Mouse (Mus musculus): ENCODE results near the gene Ddx43. TPM values are rescaled to one million over a fixed set of nuclear protein-coding genes. Genes with fewer than 3 reads are reported as not detected.

The Ddx43 gene
- polyA plus RNA-seq (2012; rRNA removed; ENCODE audit: low replicate concordance), result 0.06 TPM in 1 of 2 replicates, not detected in the other

DNA sequence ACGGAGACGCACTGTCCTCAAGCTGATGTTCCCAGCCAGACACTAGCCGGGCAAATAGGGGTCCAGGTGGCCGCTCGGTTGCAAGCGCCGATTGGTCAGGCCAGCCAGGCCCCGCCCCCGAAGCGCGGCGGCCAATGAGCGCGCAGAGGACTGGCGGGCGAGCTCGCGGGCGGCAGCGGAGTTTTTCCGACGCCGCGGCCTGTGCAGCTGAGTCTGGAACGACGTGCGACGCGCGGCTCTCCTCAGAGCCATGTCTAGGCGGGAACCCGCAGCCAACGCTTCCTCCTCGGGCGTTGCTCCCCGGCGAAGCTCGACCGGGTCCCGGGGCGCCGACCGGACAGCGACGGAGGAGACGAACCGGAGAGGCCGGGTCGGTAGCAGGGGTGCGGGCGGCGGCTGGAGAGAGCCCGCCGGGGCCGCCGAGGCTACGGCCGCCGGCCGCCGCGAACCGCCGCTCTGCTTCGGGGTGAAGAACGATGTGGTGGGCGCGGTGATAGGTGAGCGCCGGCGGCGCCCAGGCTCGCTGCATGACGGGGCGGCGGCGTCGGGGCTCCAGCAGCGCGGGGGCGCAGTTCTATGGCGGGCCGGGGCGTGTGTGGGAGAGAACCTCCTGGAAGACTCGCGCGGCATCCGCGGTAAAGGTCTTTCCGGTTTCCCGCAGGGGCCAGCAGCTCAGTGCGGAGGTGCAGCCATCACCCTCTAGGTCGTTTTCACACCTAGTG is at the start of gene Ddx43:
Gene Ddx43, plus strand, starts transcription at position 148 of the 722 bp plus-strand sequence.

DNA sequence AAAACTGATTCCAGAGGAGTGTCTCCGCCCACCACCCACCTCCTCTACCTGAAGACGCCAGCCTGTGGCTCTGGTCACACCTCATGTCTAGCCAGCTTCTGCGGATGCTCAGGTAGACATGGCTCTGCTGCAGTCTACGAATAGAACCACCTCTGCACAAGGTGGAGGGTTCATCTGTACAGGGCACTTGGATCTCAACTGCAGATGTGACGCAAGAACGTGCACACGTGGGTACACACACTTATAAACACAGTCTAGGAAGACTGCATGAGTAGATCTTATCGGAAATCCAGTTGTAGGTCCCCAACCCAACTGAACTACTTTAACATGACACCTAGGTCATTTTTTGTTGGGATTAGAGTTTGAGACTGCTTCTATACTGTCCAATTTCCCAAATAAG is 40.0 kb upstream of the Ddx43 start, which contains the start of gene Gsta2:
Gene Gsta2, minus strand, starts transcription at position 178 of the 400 bp plus-strand sequence.

DNA sequence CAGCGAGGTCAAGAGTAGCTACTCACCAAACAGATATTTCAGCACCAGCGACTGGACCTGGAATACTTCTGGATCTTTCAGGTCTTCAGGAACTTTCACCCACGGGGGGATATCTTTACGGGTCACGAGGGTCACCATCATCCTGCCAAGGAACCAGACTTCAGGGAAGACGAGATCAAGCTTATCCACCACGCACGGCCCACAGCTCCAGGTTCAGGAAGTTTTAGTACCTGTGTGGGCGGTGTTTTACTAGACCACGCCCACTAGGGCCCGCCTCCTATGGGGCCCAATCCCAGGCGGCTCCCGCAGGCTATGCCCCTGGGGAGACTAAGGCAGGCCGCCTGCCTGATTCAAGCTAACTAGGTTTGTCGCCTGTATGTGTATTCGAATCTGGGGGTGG is 27.6 kb upstream of the Ddx43 start, which contains the start of gene Dppa5a:
Gene Dppa5a, minus strand, starts transcription at position 219 of the 400 bp plus-strand sequence.

DNA sequence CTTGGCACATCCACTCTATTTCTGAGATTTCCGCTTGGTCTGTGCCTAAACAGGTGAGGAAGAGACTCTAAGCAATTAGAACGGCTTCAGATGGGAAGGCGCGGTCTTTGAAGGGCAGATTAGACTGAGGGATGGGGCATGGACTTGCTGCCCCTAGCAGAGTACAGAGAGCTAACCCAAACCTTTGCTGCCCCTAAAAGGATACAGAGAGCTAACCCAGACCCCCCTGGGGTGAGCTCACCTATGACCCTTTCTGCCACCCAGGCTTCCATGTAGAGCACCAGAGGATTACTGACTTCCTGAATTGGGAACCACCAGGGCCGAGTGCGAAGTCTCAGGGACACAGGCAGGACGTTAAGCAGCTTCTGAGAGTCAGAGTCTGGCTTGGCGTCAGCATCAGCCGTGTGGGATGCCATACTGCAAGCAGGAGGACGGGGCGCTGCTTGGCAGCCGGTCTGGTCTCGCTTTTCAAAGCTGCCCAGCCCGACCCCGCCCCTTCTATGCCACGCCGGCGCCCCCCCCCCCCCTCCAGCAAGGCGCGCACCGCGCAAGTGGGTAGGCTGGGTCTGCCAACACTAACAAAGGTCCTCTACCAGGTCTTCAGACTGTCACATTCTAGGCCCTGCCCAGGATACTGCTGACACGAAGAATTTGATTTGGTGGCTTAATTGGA is 17.3 kb upstream of the Ddx43 start, which contains the start of gene Ooep:
Gene Ooep, minus strand, starts transcription at position 613 of the 673 bp plus-strand sequence.

DNA sequence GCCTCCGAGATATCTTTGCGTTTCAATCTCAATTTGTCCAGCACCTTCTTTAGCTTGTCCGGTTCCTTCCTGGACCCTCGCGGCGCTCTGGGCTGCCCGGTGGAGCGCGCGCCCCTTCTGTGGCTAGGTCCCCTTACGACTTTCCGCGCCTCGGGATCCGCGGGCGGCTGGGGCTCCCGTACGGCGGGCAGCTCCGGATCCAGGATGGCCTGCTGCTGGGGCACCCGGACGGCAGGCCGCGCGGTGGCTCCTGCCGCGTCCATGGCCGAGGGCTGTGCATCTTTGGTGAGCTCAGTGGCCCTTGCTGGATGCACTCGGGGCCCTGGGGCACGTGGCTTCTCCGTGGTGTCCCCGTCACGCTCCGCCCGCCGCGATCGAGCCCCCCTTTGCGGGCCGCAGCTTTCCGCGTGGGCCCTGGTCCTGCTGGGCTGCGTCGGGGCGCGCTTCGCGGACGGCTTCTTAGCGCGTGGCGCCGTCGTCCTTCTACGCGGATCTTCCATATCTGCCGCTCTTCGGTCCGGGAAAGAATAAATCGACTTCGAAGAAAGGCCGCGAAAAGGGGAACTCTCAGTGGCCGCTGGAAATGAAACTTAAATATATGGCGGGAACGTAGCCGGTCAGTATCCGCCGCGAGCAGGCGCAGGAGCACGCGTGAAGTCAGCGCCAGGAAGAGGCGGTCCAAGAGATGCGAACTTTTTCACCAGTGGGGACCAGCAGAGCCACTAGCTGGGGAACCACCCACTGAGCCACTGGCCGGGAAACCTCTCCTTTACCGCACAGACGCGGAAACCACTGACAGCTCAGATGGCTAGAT is 47.2 kb downstream of the Ddx43 start, which contains the start of gene Cgas:
Gene Cgas, minus strand, starts transcription at position 659 of the 814 bp plus-strand sequence.

DNA sequence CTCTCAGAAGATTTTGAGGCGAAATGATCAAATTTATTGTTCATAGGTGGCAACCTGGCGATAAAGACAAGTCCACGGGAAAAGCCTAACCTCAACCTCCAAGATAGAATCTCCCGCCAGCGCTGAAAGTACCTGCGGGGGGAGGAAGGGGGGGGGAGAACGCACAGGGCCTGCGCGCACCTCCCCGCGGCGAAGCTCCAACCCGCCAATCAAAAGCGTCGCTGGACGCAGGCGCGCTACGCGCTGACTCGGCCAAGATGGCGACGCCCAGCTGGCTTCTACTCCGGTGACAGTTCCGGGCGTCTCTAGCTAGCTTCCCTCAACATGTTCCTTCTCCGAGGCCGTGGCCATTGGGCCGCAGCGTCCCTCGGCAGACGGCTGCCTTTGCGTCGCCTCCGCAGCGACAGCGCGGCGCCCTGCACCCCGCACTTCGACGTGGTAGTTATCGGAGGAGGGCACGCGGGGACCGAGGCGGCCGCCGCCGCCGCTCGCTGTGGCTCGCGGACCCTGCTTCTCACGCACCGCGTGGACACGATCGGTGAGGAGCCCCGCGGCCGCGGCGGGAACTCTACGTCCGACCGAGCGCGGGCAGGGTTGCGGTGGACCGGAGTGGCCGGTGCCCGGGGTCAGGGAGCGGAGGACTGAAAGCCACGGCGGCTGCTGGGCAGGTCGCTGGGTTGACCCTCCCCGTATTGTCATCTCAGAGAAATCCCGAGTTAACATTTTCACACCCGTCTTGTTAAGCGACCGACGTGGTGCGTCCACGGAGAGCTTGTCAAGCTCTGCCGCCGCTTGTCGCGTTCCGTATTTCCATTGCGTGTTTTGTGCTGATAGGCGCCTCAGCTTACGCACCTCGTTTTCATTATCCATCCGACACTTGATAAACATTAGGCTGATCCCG is 52.6 kb downstream of the Ddx43 start, which contains the start of the genes Mto1 and Gm17324:
Gene Mto1, plus strand, starts transcription at position 236 of the 901 bp plus-strand sequence.
Gene Gm17324, minus strand, starts transcription at position 814 of the 901 bp plus-strand sequence.

Other genes with a start within 250 kb of the Ddx43 start
- 26.6 and 33.8 TPM in 2 replicates for gene Gsta4, start 213.0 kb upstream of the Ddx43 start, polyA plus RNA-seq (2012; rRNA removed; ENCODE audit: low replicate concordance)
- gene Gsta1, start 165.1 kb upstream of the Ddx43 start, polyA plus RNA-seq (2012; rRNA removed; ENCODE audit: low replicate concordance), result not detected in 2 replicates
- not detected in 2 replicates for gene Gm3776, start 138.6 kb upstream of the Ddx43 start, polyA plus RNA-seq (2012; rRNA removed; ENCODE audit: low replicate concordance)
- gene Gm10639, start 105.9 kb upstream of the Ddx43 start, polyA plus RNA-seq (2012; rRNA removed; ENCODE audit: low replicate concordance), result not detected in 2 replicates
- not detected in 2 replicates for gene Omt2a, start 81.0 kb upstream of the Ddx43 start, polyA plus RNA-seq (2012; rRNA removed; ENCODE audit: low replicate concordance)
- gene Omt2b, start 68.2 kb upstream of the Ddx43 start, polyA plus RNA-seq (2012; rRNA removed; ENCODE audit: low replicate concordance), result not detected in 2 replicates
- 0.30 TPM in 1 of 2 replicates, not detected in the other for gene Gsta2, start 40.0 kb upstream of the Ddx43 start, polyA plus RNA-seq (2012; rRNA removed; ENCODE audit: low replicate concordance)
- not detected in 2 replicates for gene Dppa5a, start 27.6 kb upstream of the Ddx43 start, polyA plus RNA-seq (2012; rRNA removed; ENCODE audit: low replicate concordance)
- 0.17 TPM in 1 of 2 replicates, not detected in the other for gene Ooep, start 17.1 kb upstream of the Ddx43 start, polyA plus RNA-seq (2012; rRNA removed; ENCODE audit: low replicate concordance)
- 1.0 and 2.1 TPM in 2 replicates for gene Cgas, start 47.5 kb downstream of the Ddx43 start, polyA plus RNA-seq (2012; rRNA removed; ENCODE audit: low replicate concordance)
- gene Mto1, start 52.4 kb downstream of the Ddx43 start, polyA plus RNA-seq (2012; rRNA removed; ENCODE audit: low replicate concordance), result 17.0 and 17.4 TPM in 2 replicates
- gene Gm17324, start 53.0 kb downstream of the Ddx43 start, polyA plus RNA-seq (2012; rRNA removed; ENCODE audit: low replicate concordance), result 0.14 and 0.36 TPM in 2 replicates
- gene Eef1a1, start 93.4 kb downstream of the Ddx43 start, polyA plus RNA-seq (2012; rRNA removed; ENCODE audit: low replicate concordance), result 3,915 and 6,714 TPM in 2 replicates
- 9.5 and 12.6 TPM in 2 replicates for gene Slc17a5, start 192.3 kb downstream of the Ddx43 start, polyA plus RNA-seq (2012; rRNA removed; ENCODE audit: low replicate concordance)
- gene Cd109, start 219.8 kb downstream of the Ddx43 start, polyA plus RNA-seq (2012; rRNA removed; ENCODE audit: low replicate concordance), result 0.90 and 3.5 TPM in 2 replicates

Data from subcutaneous adipose tissue, adult 2 months (tissue).